Mouse (Mus musculus) kidney, embryonic 16.5 days (tissue): Measurements from ENCODE around the gene Anks1b. TPM values are rescaled to one million over a fixed set of nuclear protein-coding genes. Genes with fewer than 3 reads are reported as not detected.
A peak's percentile ranks its signal among the peaks of the same experiment; 100 is the strongest.

ENCODE experiments used
- ATAC-seq: fragments of 200-750 bp; cut with Nextera tagmentation; 2 replicates; pipeline ENCODE4 v1.8.0; 2017; ENCODE audit warnings: moderate TSS enrichment; ENCODE audit not compliant: low FRiP score, low TSS enrichment
- H3K27ac ChIP-seq: fragments of 300-500 bp; sonication (generic); 2 replicates; pipeline ENCODE4 v1.5.1; 2014; ENCODE audit warnings: low read length
- H3K27me3 ChIP-seq: fragments of 300-500 bp; sonication (generic); 2 replicates; pipeline ENCODE4 v1.6.1; 2014; ENCODE audit warnings: low read length, control low read depth, mixed read lengths; ENCODE audit not compliant: insufficient read depth
- H3K36me3 ChIP-seq: fragments of 300-500 bp; sonication (generic); 2 replicates; pipeline ENCODE4 v1.6.1; 2014; ENCODE audit warnings: low read length, control low read depth, mixed read lengths; ENCODE audit not compliant: insufficient read depth
- H3K4me1 ChIP-seq: fragments of 300-500 bp; sonication (generic); 2 replicates; pipeline ENCODE4 v1.6.1; 2014; ENCODE audit warnings: low read length, control low read depth, mixed read lengths; ENCODE audit not compliant: insufficient read depth
- H3K4me2 ChIP-seq: fragments of 300-500 bp; sonication (generic); replicated peaks from 2 replicates; pipeline ENCODE4 v1.6.1; 2014; ENCODE audit warnings: low read depth, low read length
- H3K4me3 ChIP-seq: fragments of 300-500 bp; sonication (generic); 2 replicates; pipeline ENCODE4 v1.5.1; 2014; ENCODE audit warnings: mild to moderate bottlenecking, low read length
- H3K9ac ChIP-seq: fragments of 300-500 bp; sonication (generic); replicated peaks from 2 replicates; pipeline ENCODE4 v1.6.1; 2014; ENCODE audit warnings: low read length
- H3K9me3 ChIP-seq: fragments of 300-500 bp; sonication (generic); 2 replicates; pipeline ENCODE4 v1.6.1; 2016; ENCODE audit warnings: low read length, control low read depth
- WGBS: fragments of 180-500 bp; shearing (Covaris S2); extraction: QIAGEN DNeasy Blood & Tissue Kit; methylation state at CpG from one replicate; pipeline ENCODE4 v1.1.7; 2014; 5-methylcytosine and 5-hydroxymethylcytosine counted together
- polyA plus RNA-seq: library from polyadenylated mRNA; unstranded; fragments of >200 nt; fragmentation: Nextera tagmentation; extraction: Ambion mirVana; gene quantifications from 2 replicates; pipeline ENCODE4 v1.2.1, GENCODE M21; 2015

Anks1b gene
- polyA plus RNA-seq: 2.2 and 3.5 TPM in 2 replicates

GRCm38 (mm10) chr10:89873146-89873950, at the start of gene Anks1b:
Gene Anks1b, plus strand, starts transcription at chr10:89873509.
- H3K36me3 ChIP-seq: no peaks in the 10 kb centered on the region
- H3K27me3 ChIP-seq: peaks cover 14% of the 10 kb centered on the region
- H3K9me3 ChIP-seq: no peaks in the 10 kb centered on the region
- H3K27ac ChIP-seq: no peak within 1 kb of the TSS
- peak within 1 kb of the TSS; percentile 67 for H3K4me3 ChIP-seq
- ATAC-seq: peak; percentile 88
- peak within 1 kb of the TSS; percentile 50 for H3K9ac ChIP-seq
- peak within 1 kb of the TSS; percentile 97 for H3K4me2 ChIP-seq
- WGBS: under 1% methylated on average over 48 of the region's 48 CpGs
- H3K4me1 ChIP-seq: peaks cover 10% of the 10 kb centered on the region

- no peak overlapping the region for H3K4me3 ChIP-seq
- H3K27me3 ChIP-seq: no peaks in the 10 kb centered on the region
- no peaks in the 10 kb centered on the region for H3K9me3 ChIP-seq
- H3K36me3 ChIP-seq: no peaks in the 10 kb centered on the region
- H3K9ac ChIP-seq: no peak overlapping the region
- WGBS: 34% methylated on average over 2 of the region's 2 CpGs
- H3K4me1 ChIP-seq: no peaks in the 10 kb centered on the region
- no peak overlapping the region for H3K27ac ChIP-seq
- H3K4me2 ChIP-seq: no peak overlapping the region
- ATAC-seq: peak; percentile 46
Observed at GRCm38 (mm10) chr10:89823906-89824305, 49.4 kb upstream of the Anks1b start.

- ATAC-seq: no peak
- Histone ChIP-seq H3K4me1 (no peaks in the 10 kb centered on the region), H3K36me3 (no peaks in the 10 kb centered on the region), H3K4me2 (no peak overlapping the region), H3K9ac (no peak overlapping the region), H3K27ac (no peak overlapping the region), H3K27me3 (no peaks in the 10 kb centered on the region), H3K9me3 (no peaks in the 10 kb centered on the region), H3K4me3 (no peak overlapping the region)
- WGBS: 59% methylated on average over 3 of the region's 3 CpGs
Observed at GRCm38 (mm10) chr10:89826896-89827295, 46.4 kb upstream of the Anks1b start.

GRCm38 (mm10) chr10:89832334-89832733, 41.0 kb upstream of the Anks1b start:
- Histone ChIP-seq H3K27me3 (no peaks in the 10 kb centered on the region), H3K9ac (no peak overlapping the region), H3K27ac (no peak overlapping the region), H3K4me3 (no peak overlapping the region), H3K36me3 (no peaks in the 10 kb centered on the region), H3K4me2 (no peak overlapping the region), H3K4me1 (no peaks in the 10 kb centered on the region), H3K9me3 (no peaks in the 10 kb centered on the region)
- WGBS: 71% methylated on average over 4 of the region's 4 CpGs
- ATAC-seq: no peak

GRCm38 (mm10) chr10:89833166-89833565, 40.1 kb upstream of the Anks1b start:
- ATAC-seq: no peak
- H3K27me3 ChIP-seq: no peaks in the 10 kb centered on the region
- H3K4me3 ChIP-seq: no peak overlapping the region
- H3K36me3 ChIP-seq: no peaks in the 10 kb centered on the region
- no peak overlapping the region for H3K9ac ChIP-seq
- H3K27ac ChIP-seq: no peak overlapping the region
- WGBS: 88% methylated on average over 10 of the region's 10 CpGs
- H3K9me3 ChIP-seq: no peaks in the 10 kb centered on the region
- H3K4me2 ChIP-seq: no peak overlapping the region
- no peaks in the 10 kb centered on the region for H3K4me1 ChIP-seq

GRCm38 (mm10) chr10:89837476-89837875, 35.8 kb upstream of the Anks1b start:
- Histone ChIP-seq H3K4me2 (no peak overlapping the region), H3K27me3 (no peaks in the 10 kb centered on the region), H3K4me1 (no peaks in the 10 kb centered on the region), H3K9me3 (no peaks in the 10 kb centered on the region), H3K36me3 (no peaks in the 10 kb centered on the region), H3K4me3 (no peak overlapping the region), H3K9ac (no peak overlapping the region), H3K27ac (0 out of 2 replicates have a peak overlapping the region, but pooled peaks have one; percentile 18)
- 37% methylated on average over 3 of the region's 3 CpGs for WGBS
- 0 out of 2 replicates have a peak, but pooled peaks have one; percentile 46 for ATAC-seq

GRCm38 (mm10) chr10:89838834-89839233, 34.5 kb upstream of the Anks1b start:
- no peaks in the 10 kb centered on the region for H3K27me3 ChIP-seq
- 85% methylated on average over 3 of the region's 3 CpGs for WGBS
- no peaks in the 10 kb centered on the region for H3K9me3 ChIP-seq
- H3K4me3 ChIP-seq: no peak overlapping the region
- no peaks in the 10 kb centered on the region for H3K4me1 ChIP-seq
- no peak overlapping the region for H3K4me2 ChIP-seq
- no peak overlapping the region for H3K9ac ChIP-seq
- peak; percentile 23; the same call in 1 of the 2 replicates for ATAC-seq
- no peaks in the 10 kb centered on the region for H3K36me3 ChIP-seq
- no peak overlapping the region for H3K27ac ChIP-seq

GRCm38 (mm10) chr10:89850951-89851350, 22.4 kb upstream of the Anks1b start:
- H3K27ac ChIP-seq: no peak overlapping the region
- H3K9me3 ChIP-seq: 0 out of 2 replicates have a peak, but pooled peaks cover 1% of the 10 kb centered on the region
- no peaks in the 10 kb centered on the region for H3K36me3 ChIP-seq
- no peak overlapping the region for H3K9ac ChIP-seq
- no peaks in the 10 kb centered on the region for H3K27me3 ChIP-seq
- WGBS: 85% methylated on average over 6 of the region's 6 CpGs
- no peak overlapping the region for H3K4me3 ChIP-seq
- ATAC-seq: no peak
- H3K4me1 ChIP-seq: no peaks in the 10 kb centered on the region
- H3K4me2 ChIP-seq: no peak overlapping the region

- Histone ChIP-seq H3K4me1 (no peaks in the 10 kb centered on the region), H3K36me3 (no peaks in the 10 kb centered on the region), H3K9ac (no peak overlapping the region), H3K27me3 (no peaks in the 10 kb centered on the region), H3K9me3 (no peaks in the 10 kb centered on the region), H3K4me3 (no peak overlapping the region), H3K4me2 (no peak overlapping the region), H3K27ac (no peak overlapping the region)
- no peak for ATAC-seq
- WGBS: 77% methylated on average over 5 of the region's 5 CpGs
Observed at GRCm38 (mm10) chr10:89855251-89855875, 17.9 kb upstream of the Anks1b start.

GRCm38 (mm10) chr10:89856286-89856685, 17.0 kb upstream of the Anks1b start:
- H3K27me3 ChIP-seq: no peaks in the 10 kb centered on the region
- no peak overlapping the region for H3K4me2 ChIP-seq
- 94% methylated on average over 7 of the region's 7 CpGs for WGBS
- H3K4me1 ChIP-seq: no peaks in the 10 kb centered on the region
- no peaks in the 10 kb centered on the region for H3K36me3 ChIP-seq
- no peak overlapping the region for H3K4me3 ChIP-seq
- H3K9me3 ChIP-seq: no peaks in the 10 kb centered on the region
- no peak for ATAC-seq
- H3K27ac ChIP-seq: no peak overlapping the region
- no peak overlapping the region for H3K9ac ChIP-seq
